Mouse (Mus musculus) layer of hippocampus, postnatal 10 days (tissue): ENCODE results near the gene Ahcyl2. TPM values are rescaled to one million over a fixed set of nuclear protein-coding genes. Genes with fewer than 3 reads are reported as not detected.

Experiments
- DNase-seq, 2 experiments: peaks; one replicate each; pipeline ENCODE4 v3.0.0; 2021; ENCODE audit warnings: low spot score in 2 of 2
- total RNA-seq, 2 experiments: library from RNA; stranded (reverse); gene quantifications; 2 replicates each; pipeline ENCODE4 v1.2.3; 2021

The Ahcyl2 gene
- total RNA-seq, 2 experiments from 2014 or later = 94.4 to 121 TPM

DNA sequence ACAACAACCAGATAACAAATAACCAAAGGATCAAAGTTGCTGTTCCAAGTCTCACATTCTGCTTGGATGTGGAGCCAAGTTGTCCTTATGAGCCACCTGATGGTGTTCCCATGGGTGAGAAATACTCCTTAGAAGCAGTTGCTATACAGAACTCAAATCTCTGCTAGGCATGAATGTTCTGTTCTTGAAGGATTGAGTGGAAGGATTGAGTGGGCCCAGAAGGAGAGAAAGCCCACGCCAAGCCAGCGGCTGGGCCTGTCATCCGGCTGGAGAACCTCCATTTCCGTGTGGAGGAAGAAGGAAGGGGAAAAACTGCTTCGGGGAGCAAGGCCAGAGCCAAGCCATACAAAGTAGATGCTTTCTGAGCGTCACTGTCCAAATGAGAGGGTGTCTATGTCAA is 193.3 kb downstream of the Ahcyl2 start:
- DNase-seq = no peak

Other genes starting within 250 kb of the Ahcyl2 start
- 1 to 10 TPM; 3.1 to 3.4 TPM for gene Irf5, start 241.4 kb upstream of the Ahcyl2 start, total RNA-seq
- gene Tnpo3, start 158.1 kb upstream of the Ahcyl2 start, total RNA-seq = 10 to 100 TPM; 71.5 to 72.2 TPM
- gene Tspan33, start 73.8 kb upstream of the Ahcyl2 start, total RNA-seq = 10 to 100 TPM; 22.0 to 23.0 TPM
- gene Smo, start 32.5 kb upstream of the Ahcyl2 start, total RNA-seq = 10 to 100 TPM; 14.2 to 16.0 TPM
- gene Strip2, start 149.0 kb downstream of the Ahcyl2 start, total RNA-seq = 10 to 100 TPM; 10.6 to 12.3 TPM